Mouse (Mus musculus) layer of hippocampus, adult 18-20 months (tissue): ENCODE results near the gene Klrd1. TPM values are rescaled to one million over a fixed set of nuclear protein-coding genes. Genes with fewer than 3 reads are reported as not detected.

ENCODE experiments used
- total RNA-seq, 2 experiments: library from RNA; stranded (reverse); gene quantifications; 2 replicates each; pipeline ENCODE4 v1.2.3; 2021

The Klrd1 gene
- total RNA-seq, 2 experiments from 2014 or later: not detected

Other genes starting within 250 kb of the Klrd1 start
- gene Clec12a, start 249.1 kb upstream of the Klrd1 start, total RNA-seq: not detected
- not detected for gene Clec12b, start 205.9 kb upstream of the Klrd1 start, total RNA-seq
- gene Clec1b, start 194.5 kb upstream of the Klrd1 start, total RNA-seq: not detected
- not detected for gene Clec9a, start 182.9 kb upstream of the Klrd1 start, total RNA-seq
- 1 to 10 TPM; 4.2 TPM for gene Clec1a, start 139.8 kb upstream of the Klrd1 start, total RNA-seq
- gene Olr1, start 84.6 kb upstream of the Klrd1 start, total RNA-seq: not detected
- gene Tmem52b, start 79.2 kb upstream of the Klrd1 start, total RNA-seq: not detected
- gene Gabarapl1, start 58.6 kb upstream of the Klrd1 start, total RNA-seq: 100 to 1,000 TPM; 745 to 780 TPM
- not detected for gene Klre1, start 13.9 kb upstream of the Klrd1 start, total RNA-seq
- gene Klrk1, start 32.1 kb downstream of the Klrd1 start, total RNA-seq: not detected
- not detected for gene Klrc3, start 51.6 kb downstream of the Klrd1 start, total RNA-seq
- not detected for gene Klrc2, start 68.9 kb downstream of the Klrd1 start, total RNA-seq
- not detected for gene Klrc1, start 87.2 kb downstream of the Klrd1 start, total RNA-seq
- gene Klri1, start 125.3 kb downstream of the Klrd1 start, total RNA-seq: not detected
- not detected for gene Klri2, start 148.7 kb downstream of the Klrd1 start, total RNA-seq
- not detected for gene Gm156, start 192.5 kb downstream of the Klrd1 start, total RNA-seq